Mouse (Mus musculus) liver, adult 2 months (tissue): ENCODE measurements around the gene Lpgat1.

Experiments used
- CTCF ChIP-seq: fragments of 200-500 bp; IDR thresholded peaks from 2 replicates; pipeline ENCODE4 v1.5.1; 2011; ENCODE audit warnings: low read depth, low read length, control low read depth
- POLR2A ChIP-seq: fragments of 200-500 bp; IDR thresholded peaks from 2 replicates; pipeline ENCODE4 v1.6.1; 2011; ENCODE audit warnings: low read length, control low read depth; ENCODE audit not compliant: insufficient read depth; ENCODE audit errors: extremely low read depth

GRCm38 (mm10) chr1:191819026-191819425 is 101.4 kb downstream of the Lpgat1 start:
- no peak for TF ChIP-seq CTCF
- TF ChIP-seq POLR2A, result no peak
